Mouse (Mus musculus) midbrain, embryonic 12.5 days (tissue): ENCODE data around the gene Slc44a3. TPM values are rescaled to one million over a fixed set of nuclear protein-coding genes. Genes with fewer than 3 reads are reported as not detected.
A peak's percentile ranks its signal among the peaks of the same experiment; 100 is the strongest.

Source experiments
- ATAC-seq: fragments of 200-750 bp; cut with Nextera tagmentation; 2 replicates; pipeline ENCODE4 v1.8.0; 2017; ENCODE audit warnings: low read depth, moderate TSS enrichment, moderate library complexity; ENCODE audit not compliant: low FRiP score
- H3K27ac ChIP-seq: fragments of 300-500 bp; sonication (generic); replicated peaks from 2 replicates; pipeline ENCODE4 v1.5.1; 2016; ENCODE audit warnings: mild to moderate bottlenecking
- H3K27me3 ChIP-seq: fragments of 300-500 bp; sonication (generic); 2 replicates; pipeline ENCODE4 v1.6.1; 2016; ENCODE audit warnings: mild to moderate bottlenecking
- H3K36me3 ChIP-seq: fragments of 300-500 bp; sonication (generic); 2 replicates; pipeline ENCODE4 v1.6.1; 2016
- H3K4me1 ChIP-seq: fragments of 300-500 bp; sonication (generic); 2 replicates; pipeline ENCODE4 v1.6.1; 2016
- H3K4me2 ChIP-seq: fragments of 300-500 bp; sonication (generic); replicated peaks from 2 replicates; pipeline ENCODE4 v1.6.1; 2016; ENCODE audit warnings: mild to moderate bottlenecking, moderate library complexity
- H3K4me3 ChIP-seq: fragments of 300-500 bp; sonication (generic); 2 replicates; pipeline ENCODE4 v1.5.1; 2016; ENCODE audit warnings: mild to moderate bottlenecking
- H3K9ac ChIP-seq: fragments of 300-500 bp; sonication (generic); replicated peaks from 2 replicates; pipeline ENCODE4 v1.6.1; 2016; ENCODE audit warnings: mild to moderate bottlenecking, moderate library complexity
- H3K9me3 ChIP-seq: fragments of 300-500 bp; sonication (generic); 2 replicates; pipeline ENCODE4 v1.6.1; 2016; ENCODE audit warnings: mild to moderate bottlenecking
- WGBS: fragments of 180-500 bp; shearing (Covaris S2); methylation state at CpG from one replicate; pipeline ENCODE4 v1.1.7; 2016; 5-methylcytosine and 5-hydroxymethylcytosine counted together
- polyA plus RNA-seq: library from polyadenylated mRNA; unstranded; fragments of >200 nt; fragmentation: Nextera tagmentation; extraction: Ambion mirVana; gene quantifications from 2 replicates; pipeline ENCODE4 v1.2.1, GENCODE M21; 2016

Slc44a3 gene
- polyA plus RNA-seq, 1 experiment from 2014 or later: 1.0 TPM

DNA sequence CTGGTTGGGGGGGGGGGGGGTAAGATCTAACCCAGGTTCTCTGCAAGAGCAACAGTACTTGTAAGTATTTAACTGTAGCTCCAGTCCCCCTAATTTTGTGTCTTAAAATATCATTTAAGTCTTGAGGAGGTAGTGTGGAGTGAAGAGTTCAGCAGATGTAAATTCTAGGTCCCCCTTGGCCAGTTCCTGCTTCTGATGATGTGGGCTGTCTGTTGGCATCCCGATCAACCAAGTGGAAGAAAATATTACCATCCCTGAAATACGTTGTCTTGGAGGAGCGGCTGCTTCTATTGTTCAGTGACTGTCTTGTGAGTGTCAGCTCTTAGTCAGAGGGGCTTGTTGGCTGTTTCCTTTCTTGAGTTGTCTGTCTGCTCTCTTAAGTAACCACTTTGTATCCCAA, 102.7 kb downstream of the Slc44a3 start:
- Histone ChIP-seq H3K4me3 (peak overlapping the region; percentile 89), H3K36me3 (no peaks in the 10 kb centered on the region), H3K27ac (peak overlapping the region; percentile 54; the same call in 1 of the 2 replicates), H3K4me2 (peak overlapping the region; percentile 77), H3K4me1 (peaks cover 65% of the 10 kb centered on the region), H3K9ac (peak overlapping the region; percentile 98; the same call in 1 of the 2 replicates), H3K9me3 (no peaks in the 10 kb centered on the region), H3K27me3 (peaks cover 7% of the 10 kb centered on the region)
- no peak for ATAC-seq
- 26% methylated on average over 3 of the region's 3 CpGs for WGBS

DNA sequence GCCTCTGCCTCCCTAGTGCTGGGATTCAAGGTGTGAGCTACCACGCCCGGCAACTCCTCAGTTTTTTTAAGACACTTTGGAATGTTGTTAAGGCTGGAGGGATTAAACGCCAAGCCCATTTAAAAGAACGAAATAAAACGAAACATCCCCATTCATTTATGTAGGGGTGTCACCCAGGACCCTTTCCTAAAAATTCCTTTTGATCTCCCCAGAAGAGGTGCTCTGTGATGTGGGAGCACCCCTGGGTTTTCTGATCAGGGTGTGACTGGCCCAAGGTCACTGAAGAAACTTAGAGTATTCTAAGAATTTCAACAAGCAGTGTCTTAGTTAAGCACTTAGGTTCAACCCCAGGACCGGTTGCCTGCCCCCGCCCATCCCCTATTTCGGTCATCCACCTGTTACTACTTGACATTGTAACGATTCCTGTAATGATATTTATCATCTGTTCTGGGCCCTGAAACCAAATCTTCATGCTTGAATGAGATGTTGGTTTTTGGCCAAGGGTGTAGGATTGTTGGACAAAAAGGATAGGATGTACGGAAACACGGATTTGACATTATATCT, 103.4 kb downstream of the Slc44a3 start:
- H3K4me3 ChIP-seq: peak overlapping the region; percentile 89
- peak overlapping the region; percentile 98 for H3K9ac ChIP-seq
- no peak overlapping the region; the same call in 1 of the 2 replicates for H3K27ac ChIP-seq
- H3K4me1 ChIP-seq: peaks cover 58% of the 10 kb centered on the region
- H3K36me3 ChIP-seq: no peaks in the 10 kb centered on the region
- ATAC-seq: no peak
- peak overlapping the region; percentile 77 for H3K4me2 ChIP-seq
- H3K9me3 ChIP-seq: no peaks in the 10 kb centered on the region
- H3K27me3 ChIP-seq: peaks cover 11% of the 10 kb centered on the region
- 44% methylated on average over 11 of the region's 11 CpGs for WGBS

DNA sequence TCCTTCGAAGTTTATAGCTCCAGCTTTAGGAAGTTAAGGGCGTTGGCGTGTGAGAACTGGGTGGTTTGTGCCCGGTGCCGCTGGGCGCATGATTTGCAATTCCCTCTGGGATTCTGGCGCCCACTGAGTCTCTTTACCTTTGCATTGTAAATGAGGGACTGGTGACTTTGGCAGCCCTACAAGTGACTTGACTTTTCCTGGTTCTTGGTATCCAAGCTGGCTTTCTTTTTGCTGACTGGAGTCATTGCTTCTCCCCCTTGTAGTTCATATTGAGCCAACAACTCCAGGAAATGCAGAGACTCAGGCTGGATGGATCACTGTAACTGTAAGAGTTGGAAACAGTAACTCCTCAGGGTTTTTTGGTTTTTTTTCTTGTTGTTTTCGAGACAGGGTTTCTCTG, 104.0 kb downstream of the Slc44a3 start:
- 6% methylated on average over 8 of the region's 8 CpGs for WGBS
- Histone ChIP-seq H3K36me3 (no peaks in the 10 kb centered on the region), H3K4me2 (peak overlapping the region; percentile 77), H3K4me1 (peaks cover 53% of the 10 kb centered on the region), H3K27me3 (peaks cover 11% of the 10 kb centered on the region), H3K9me3 (no peaks in the 10 kb centered on the region), H3K4me3 (peak overlapping the region; percentile 89), H3K9ac (peak overlapping the region; percentile 98), H3K27ac (peak overlapping the region; percentile 99)
- ATAC-seq: no peak

DNA sequence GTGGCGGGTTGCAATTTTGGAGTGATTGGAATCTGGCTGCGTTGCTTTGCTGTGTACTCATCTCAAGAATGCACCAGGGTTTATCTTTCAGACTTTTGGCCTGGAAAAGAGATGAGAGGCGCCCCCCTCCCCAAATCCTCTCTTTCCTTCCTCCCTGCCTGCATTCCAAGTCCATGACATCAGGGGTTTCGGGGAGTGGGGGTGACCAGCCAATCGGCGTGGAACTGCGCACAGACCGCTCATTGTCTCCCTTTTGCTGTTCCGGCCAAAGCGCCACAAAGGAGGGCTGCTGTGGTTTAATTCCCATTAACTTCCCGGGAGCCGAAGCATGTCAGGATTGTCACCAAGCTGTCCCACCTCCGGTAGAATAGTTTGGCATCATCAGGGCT, 104.7 kb downstream of the Slc44a3 start:
- peaks cover 11% of the 10 kb centered on the region for H3K27me3 ChIP-seq
- H3K36me3 ChIP-seq: no peaks in the 10 kb centered on the region
- H3K4me1 ChIP-seq: peaks cover 46% of the 10 kb centered on the region
- 0% methylated on average over 13 of the region's 13 CpGs for WGBS
- no peaks in the 10 kb centered on the region for H3K9me3 ChIP-seq
- peak overlapping the region; percentile 99 for H3K27ac ChIP-seq
- H3K4me2 ChIP-seq: peak overlapping the region; percentile 77
- peak overlapping the region; percentile 89 for H3K4me3 ChIP-seq
- ATAC-seq: peak; percentile 74
- H3K9ac ChIP-seq: peak overlapping the region; percentile 98

DNA sequence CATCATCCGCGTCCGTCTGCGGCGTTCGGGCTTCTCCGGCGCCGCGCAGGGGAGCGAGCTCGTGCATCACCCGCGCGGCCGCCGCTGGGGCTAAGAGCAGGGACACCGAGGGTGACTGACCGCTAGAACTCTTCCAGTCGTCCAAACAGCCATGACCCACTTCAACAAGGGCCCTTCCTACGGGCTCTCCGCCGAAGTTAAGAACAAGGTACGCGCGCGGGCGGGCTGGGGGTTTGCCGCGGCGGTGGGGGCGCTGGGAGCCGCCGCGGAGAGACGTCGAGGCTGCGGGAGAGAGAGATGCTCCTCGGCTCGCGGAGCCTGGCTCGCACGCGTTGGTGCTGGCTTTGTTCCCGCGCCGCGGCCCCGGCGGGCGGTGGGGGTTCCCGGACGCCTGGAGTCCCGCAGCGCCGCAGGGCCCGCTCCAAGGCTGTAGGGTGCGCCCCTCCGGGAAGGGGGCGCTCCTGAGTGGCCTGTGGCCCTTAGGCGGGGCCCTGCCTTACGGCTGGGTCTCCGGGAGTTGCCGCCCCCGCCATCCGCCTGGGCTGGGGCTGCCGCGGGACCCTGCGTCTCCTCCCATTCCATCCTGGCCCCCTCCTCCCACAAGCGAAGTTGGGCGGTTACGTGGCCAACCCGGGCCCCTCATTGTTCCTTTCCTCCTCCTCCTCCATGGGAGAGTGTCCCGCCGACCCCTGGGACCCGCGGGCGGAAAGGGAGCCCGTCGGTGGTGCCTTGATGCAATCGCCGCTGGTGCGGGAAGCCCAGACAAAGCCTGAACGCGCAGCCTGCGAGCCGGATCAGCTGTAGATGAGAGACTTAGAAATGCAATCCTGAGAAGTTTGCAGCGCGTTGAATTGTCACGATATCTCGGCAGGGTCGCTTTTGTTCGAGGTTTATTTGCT, 105.3 kb downstream of the Slc44a3 start:
- Histone ChIP-seq H3K4me3 (peak overlapping the region; percentile 89), H3K4me2 (peak overlapping the region; percentile 77), H3K27me3 (peaks cover 11% of the 10 kb centered on the region), H3K36me3 (no peaks in the 10 kb centered on the region), H3K9me3 (no peaks in the 10 kb centered on the region), H3K9ac (peak overlapping the region; percentile 98), H3K27ac (peak overlapping the region; percentile 99), H3K4me1 (peaks cover 39% of the 10 kb centered on the region)
- WGBS: under 1% methylated on average over 85 of the region's 93 CpGs
- ATAC-seq: peak; percentile 66

DNA sequence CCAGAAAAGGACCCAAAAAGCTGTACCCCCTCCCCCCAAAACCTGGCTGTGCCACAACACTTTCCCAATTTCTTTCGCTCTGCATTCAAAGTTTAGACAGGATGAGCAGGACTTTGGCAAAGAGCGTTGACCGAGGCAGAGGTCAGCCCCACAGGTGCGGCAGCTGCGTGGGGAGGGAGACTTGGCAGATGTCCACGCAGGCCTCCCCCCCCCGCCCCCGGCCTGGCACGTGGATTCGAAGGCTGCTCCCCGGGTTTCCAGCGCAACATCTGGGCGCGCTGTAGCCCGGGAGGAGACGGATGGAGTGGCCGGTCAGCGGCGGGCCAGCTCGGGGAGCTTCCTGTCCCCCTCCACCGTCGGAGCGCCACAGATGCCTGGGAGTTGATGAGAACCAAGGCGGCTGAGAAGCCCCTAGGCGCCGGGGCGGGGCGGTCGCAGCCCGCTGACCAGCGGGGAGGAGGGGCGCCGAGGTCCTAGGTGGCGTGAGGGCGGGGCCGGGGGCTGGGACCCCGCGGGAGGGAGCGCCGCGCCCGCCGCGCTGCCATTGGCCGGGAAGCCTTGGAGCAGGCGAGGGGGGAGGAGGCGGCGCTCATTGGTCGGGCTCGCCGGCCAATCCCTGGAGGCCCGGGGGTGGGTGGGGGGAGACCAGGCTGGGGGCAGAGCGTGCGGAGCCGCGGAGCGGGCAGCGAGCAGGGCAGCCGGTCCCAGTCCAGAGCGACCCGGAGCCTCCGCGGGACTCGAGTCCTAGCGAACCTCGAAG, 106.2 kb downstream of the Slc44a3 start, which contains the start of gene Cnn3:
Gene Cnn3 (plus strand): TSS at position 637 of the 760 bp plus-strand sequence.
- WGBS: 1% methylated on average over 54 of the region's 66 CpGs
- peak; percentile 90 for ATAC-seq

DNA sequence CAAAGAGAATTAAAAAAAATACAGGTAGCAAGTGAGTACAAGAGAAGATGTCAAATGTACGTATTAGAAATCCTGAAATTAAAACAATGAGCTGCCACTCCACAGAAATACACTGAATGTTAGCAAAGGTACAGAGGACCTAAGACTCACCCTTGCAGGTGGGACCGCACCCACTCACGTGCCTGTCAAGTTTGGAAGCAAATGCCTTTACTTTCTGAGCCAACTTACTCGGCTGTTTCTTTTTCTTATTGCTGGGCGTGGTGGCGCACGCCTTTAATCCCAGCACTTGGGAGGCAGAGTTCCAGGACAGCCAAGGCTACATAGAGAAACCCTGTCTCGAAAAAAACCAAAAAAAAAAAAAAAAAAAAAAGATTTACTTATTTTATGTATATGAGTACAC, 109.8 kb downstream of the Slc44a3 start:
- ATAC-seq: no peak
- no peaks in the 10 kb centered on the region for H3K36me3 ChIP-seq
- 85% methylated on average over 8 of the region's 8 CpGs for WGBS
- H3K4me2 ChIP-seq: no peak overlapping the region
- H3K4me3 ChIP-seq: no peak overlapping the region
- H3K27ac ChIP-seq: no peak overlapping the region
- H3K4me1 ChIP-seq: peaks cover 15% of the 10 kb centered on the region
- peaks cover 11% of the 10 kb centered on the region for H3K27me3 ChIP-seq
- H3K9me3 ChIP-seq: no peaks in the 10 kb centered on the region
- H3K9ac ChIP-seq: no peak overlapping the region

More for the DNA sequence above, 106.2 kb downstream of the Slc44a3 start, which contains the start of gene Cnn3:
- Histone ChIP-seq H3K4me3 (peak within 1 kb of the TSS; percentile 89), H3K36me3 (no peaks in the 10 kb centered on the region), H3K27ac (peak within 1 kb of the TSS; percentile 99), H3K9me3 (no peaks in the 10 kb centered on the region), H3K27me3 (peaks cover 11% of the 10 kb centered on the region), H3K9ac (peak within 1 kb of the TSS; percentile 98), H3K4me1 (peaks cover 36% of the 10 kb centered on the region), H3K4me2 (peak within 1 kb of the TSS; percentile 77)

DNA sequence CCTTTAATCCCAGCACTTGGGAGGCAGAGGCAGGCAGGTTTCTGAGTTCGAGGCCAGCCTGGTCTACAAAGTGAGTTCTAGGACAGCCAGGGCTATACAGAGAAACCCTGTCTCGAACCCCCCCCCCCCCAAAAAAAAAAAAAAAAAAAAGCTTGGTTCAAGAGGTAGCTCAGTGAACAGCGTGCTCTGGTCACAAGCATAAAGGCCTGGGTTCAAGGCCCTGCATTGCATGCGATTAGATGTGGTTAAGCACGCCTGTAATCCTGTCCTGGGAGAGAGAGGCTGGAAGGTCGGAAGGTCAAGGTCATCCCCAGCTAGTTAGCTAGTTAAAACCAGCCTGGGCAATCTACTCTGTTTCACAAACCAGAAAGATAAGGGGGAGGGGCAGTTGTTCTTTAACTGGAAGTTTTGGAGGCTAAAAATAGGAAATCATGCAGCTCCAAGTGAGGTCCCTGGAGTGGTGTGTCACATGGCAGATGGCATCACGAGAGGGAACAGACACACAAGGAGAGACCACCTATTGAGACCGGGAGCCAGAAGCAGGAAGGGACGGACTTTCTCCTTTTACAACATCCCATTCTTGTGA, 113.3 kb downstream of the Slc44a3 start:
- Histone ChIP-seq H3K4me2 (no peak overlapping the region), H3K4me1 (peaks cover 11% of the 10 kb centered on the region), H3K36me3 (no peaks in the 10 kb centered on the region), H3K9me3 (no peaks in the 10 kb centered on the region), H3K27ac (no peak overlapping the region), H3K9ac (no peak overlapping the region), H3K4me3 (no peak overlapping the region), H3K27me3 (no peaks in the 10 kb centered on the region)
- 68% methylated on average over 9 of the region's 9 CpGs for WGBS
- ATAC-seq: 0 out of 2 replicates have a peak, but pooled peaks have one; percentile 5

DNA sequence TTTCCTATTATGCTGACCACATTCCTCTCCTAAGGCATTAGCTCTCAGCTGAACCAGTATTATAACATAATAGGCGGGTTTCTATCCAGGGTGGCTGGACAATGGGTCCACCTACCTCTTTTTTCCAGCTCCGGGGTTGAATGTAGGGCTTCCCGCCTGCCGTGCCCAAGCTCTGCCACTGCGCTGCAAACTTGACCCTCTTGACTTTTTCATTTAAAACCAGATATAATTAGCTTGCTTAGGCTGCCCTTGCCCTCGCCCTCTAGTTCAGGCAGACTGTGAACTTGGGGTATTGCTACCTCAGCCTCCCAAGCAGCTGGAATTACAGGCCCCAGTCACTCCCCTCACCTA, 114.0 kb downstream of the Slc44a3 start:
- ATAC-seq: peak; percentile 39; the same call in 1 of the 2 replicates
- H3K27ac ChIP-seq: no peak overlapping the region
- H3K4me1 ChIP-seq: peaks cover 11% of the 10 kb centered on the region

DNA sequence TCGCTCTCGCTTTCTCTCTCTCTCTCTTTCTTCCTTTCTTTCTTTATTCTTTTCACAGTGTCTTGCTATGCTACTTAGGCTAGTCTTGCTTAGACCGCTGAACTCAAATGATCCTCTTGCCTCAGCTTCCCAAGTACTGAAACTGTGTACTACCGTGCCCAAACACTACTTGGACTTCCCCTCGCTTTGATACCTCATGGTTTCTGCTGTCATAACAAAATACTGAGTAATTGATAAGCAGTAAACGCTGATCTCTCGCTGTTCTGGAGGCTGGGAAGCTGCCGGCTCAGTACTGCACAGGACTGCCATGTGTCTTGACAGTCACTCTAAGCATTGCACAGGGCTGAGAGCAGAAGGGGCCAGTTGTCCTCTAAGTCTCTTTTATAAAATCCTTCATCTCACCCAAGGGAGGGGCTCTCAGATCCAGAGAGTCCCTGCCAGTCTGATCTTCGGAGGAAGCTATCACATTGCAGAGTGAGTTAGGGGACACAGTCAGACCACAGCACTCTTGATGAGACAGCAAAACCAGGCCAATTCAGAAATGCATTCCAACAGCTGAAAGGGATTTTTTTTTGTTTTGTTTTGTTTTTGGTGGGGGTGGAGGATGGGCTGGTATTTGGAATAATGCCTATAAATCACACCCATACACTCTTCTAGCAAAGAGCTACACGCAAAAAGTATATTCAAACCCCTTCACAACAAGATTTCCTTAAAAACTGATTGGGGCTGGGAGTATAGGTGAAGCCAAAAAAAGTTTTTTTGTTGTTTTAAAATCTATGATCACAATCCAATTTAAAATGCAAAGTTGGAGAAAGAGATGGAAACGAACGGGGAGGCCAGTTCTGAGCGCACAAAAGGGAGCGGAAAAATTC, 114.6 kb downstream of the Slc44a3 start:
- H3K9ac ChIP-seq: peak overlapping the region; percentile 31; the same call in 1 of the 2 replicates
- no peak overlapping the region for H3K4me3 ChIP-seq
- 39% methylated on average over 14 of the region's 14 CpGs for WGBS
- ATAC-seq: peak; percentile 60; the same call in 1 of the 2 replicates
- H3K36me3 ChIP-seq: no peaks in the 10 kb centered on the region
- H3K9me3 ChIP-seq: no peaks in the 10 kb centered on the region
- H3K4me1 ChIP-seq: peaks cover 11% of the 10 kb centered on the region
- H3K4me2 ChIP-seq: no peak overlapping the region
- no peak overlapping the region for H3K27ac ChIP-seq
- no peaks in the 10 kb centered on the region for H3K27me3 ChIP-seq

More for the DNA sequence above, 114.0 kb downstream of the Slc44a3 start:
- Histone ChIP-seq H3K4me3 (no peak overlapping the region), H3K4me2 (no peak overlapping the region), H3K27me3 (no peaks in the 10 kb centered on the region), H3K36me3 (no peaks in the 10 kb centered on the region), H3K9ac (no peak overlapping the region), H3K9me3 (no peaks in the 10 kb centered on the region)
- 5% methylated on average over 6 of the region's 6 CpGs for WGBS
